Mouse (Mus musculus): ENCODE measurements around the gene Cmtm3.
A peak's percentile ranks its signal among the peaks of the same experiment; 100 is the strongest.
"Not testable (repeated sequence)": the region's sequence is repeated elsewhere in the genome, so short reads cannot be mapped to it uniquely, and the experiment has no call there.

The Cmtm3 gene

DNA sequence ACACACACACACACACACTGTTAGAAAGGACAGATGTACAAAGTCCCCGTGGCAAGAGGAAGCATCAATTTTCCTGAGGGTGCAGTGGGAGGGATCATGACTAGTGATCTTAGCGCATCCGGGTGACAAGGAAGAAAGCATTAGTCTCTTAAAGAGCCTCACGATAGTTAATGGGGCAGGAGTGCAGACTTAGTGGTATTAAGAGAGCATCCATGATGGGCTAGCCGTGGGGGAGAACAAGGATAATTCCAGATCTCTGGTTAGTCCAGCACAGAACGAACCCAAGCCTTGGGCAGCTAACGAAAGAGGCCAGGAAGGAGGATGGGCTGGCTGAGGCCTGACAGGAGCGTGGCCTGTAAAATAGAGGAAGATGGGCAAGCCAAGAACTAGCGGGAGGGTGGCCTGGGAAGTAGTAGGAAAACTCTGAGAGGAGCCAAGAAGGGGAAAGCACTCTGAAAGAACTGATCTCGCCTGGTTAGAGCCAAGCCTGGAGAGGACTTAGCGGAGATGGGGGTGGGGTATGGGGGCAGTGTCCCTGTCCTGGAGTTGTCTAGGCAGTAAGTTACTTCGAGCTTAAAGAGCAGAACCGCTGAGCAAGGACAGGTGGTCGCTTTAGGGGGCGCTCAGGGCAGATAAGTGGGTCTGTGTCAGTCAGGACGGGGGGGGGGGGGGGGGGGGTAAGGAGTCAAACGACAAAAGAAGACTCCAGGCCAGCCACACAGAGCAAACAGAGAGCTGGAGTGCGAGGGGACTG, at the start of gene Cmtm3:
TSS of gene Cmtm3 (plus strand) at position 182 of the 754 bp plus-strand sequence.
- peak; percentile 18 for DNase-seq

DNA sequence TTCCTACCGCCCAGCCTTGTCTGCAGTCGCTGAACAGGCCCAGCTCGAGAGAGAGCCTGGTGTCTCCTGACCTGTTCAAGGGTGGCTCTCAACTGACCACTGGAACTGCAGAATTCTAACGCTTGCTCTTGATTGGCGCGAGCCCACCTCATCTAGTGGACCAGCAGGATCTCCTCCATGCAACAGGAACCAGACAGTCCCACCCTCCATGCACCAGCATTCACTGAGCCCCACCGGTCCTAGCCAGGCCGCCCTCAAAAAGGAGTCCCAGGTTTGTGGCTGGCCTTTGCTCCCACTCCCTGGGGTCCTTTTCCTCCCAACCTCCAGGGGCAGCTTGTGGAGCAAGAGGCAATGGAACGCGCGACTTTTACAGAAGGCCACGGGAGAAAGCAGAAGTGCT, 46.1 kb upstream of the Cmtm3 start, which contains the start of gene Cmtm2a:
TSS of gene Cmtm2a (minus strand) at position 101 of the 400 bp plus-strand sequence.
- not testable (repeated sequence) for DNase-seq

DNA sequence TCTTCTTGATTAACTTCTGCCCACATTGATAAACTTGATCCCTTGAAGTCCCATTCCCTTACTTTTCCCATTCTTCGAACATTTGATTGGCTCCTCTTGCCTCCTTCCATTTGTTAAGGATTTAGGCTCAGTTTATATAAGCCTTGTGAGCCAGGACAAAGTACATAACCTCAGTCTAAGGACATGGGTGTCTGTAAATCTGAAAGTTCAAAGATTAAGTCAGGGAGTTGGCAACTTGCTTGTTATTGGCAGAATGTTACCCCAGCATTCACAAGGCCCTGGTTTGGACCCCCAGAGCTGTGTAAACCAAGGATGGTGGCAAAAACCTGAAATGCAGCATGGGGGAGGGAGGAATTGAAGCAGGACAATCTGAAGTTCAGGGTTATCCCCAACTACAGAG, 44.8 kb upstream of the Cmtm3 start:
- DNase-seq: no peak

DNA sequence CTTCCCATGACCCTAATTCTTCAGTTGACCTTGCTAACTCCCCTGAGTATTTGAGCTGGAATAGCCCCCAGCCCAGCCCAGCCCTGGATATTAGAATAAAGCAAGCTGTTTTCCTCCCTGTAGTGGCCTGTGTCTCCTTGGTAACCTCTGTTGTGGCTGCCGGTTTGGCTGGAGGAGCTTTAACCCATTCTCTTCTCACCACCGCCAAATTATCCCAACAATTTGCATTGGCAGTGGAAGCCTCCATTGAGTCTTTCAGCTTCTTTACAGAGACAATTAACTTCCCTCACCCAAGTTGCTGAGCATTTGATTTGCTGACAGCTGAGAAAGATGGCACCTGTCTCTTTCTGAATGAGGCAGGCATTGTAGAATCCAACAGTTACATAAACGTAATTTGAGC, 37.6 kb upstream of the Cmtm3 start:
- peak; percentile 54 for DNase-seq

DNA sequence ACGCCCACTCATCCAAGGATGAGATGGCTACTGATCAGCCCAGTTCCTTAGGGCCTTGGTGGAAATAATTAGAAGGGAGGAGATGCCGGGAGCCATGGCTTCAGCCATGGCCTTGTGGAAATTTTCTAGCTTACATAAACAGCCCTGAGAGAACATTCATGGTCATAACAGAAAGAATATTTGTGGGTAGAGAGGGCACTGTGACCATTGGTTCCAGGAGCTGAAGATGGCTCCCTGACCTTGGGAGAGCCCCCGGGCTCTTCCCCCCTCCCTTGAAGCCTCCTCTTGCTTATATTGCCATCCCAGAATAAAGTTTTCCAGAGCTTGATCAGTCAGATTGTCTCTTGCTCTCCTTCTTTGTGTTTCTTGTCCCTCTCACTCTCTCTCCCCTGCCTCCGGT, 36.7 kb upstream of the Cmtm3 start:
- not testable (repeated sequence) for DNase-seq

DNA sequence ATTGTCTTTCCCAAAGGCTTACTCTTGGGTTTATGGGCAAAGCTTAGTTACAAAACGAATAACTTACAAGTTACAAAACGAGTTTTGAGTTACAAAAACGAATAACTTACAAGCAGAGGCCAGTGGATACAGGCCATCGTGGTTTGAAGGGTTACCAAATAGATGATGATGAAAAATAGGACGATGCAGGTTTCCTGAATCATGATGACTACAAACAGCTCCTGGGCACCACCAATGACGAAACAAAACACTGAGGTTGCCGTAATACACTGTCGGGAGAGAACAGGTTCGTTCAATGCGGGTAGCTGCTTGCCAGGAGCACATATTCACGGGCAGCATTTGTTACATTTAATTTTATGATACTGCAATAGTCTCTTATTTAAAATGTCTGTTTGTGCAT, 34.2 kb upstream of the Cmtm3 start:
- DNase-seq: no peak

DNA sequence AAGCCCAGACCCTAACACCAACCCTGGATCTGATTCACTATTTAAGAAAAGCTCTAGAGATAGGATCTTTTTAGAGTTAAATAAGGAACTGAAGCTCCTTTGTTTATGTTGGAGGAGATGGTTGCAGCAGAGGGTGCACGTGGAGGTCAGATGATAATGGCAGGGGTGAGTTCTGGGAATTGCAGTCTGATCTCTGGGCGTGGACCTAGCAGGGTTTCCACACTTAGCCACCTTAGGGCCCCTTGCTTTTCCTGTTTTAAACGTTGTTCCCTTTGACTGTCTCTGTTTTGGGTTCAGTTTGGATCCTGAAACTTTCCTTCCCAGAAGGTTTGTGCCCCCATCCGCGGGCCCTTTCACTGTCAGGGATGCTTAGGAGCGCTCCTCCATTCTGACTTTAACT, 30.9 kb upstream of the Cmtm3 start:
- not testable (repeated sequence) for DNase-seq

DNA sequence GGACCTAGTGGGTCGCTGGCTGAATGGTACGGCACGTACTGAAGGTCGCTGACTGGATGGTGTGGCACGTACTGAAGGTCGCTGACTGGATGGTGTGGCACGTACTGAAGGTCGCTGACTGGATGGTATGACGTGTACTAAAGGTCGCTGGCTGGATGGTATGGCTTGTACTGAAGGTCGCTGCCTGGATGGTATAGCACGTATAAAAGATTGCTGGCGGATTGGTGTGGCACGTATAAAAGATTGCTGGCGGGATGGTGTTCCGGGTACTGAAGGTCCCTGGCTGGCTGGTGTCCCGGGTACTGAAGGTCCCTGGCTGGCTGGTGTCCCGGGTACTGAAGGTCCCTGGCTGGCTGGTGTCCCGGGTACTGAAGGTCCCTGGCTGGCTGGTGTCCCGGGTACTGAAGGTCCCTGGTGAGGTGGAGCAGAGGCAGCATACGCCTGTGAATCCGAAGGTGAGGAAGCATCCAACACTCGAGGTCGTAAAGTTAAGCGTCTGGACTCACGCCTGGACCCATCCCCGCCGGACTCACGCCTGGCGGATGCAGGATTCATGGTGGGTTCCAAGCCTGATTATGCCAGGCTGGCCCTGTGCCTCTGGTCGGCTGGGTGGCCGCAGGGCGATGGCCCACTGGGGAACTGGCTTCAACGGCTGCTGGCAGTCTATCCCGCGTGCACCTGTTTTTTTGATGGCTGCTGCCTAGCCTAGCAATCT, 29.6 kb upstream of the Cmtm3 start, which contains the start of the genes Gm45711 and Cmtm1:
TSS of gene Gm45711 (minus strand) at position 641 of the 715 bp plus-strand sequence.
TSS of gene Cmtm1 (minus strand) at position 705 of the 715 bp plus-strand sequence.
- DNase-seq: not testable (repeated sequence)

DNA sequence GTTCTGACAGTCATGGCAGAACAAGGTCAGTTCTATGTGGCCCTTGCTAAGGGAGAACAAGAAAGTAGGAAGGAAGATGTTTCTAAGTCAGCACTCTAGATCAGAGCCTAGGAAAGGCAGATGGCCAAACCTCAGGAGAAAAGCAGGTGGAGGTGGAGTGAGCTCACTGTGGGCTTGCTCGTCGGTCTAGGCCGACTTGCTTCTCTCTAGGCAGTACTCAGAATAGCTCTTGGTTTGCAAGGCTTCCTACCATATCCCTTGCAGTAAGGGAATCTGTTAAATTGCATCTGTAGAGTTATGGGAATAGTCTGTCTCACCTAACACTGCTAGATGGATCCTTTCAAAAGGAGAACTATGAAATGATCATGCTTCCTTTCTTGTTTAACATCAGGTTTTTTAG, 27.2 kb upstream of the Cmtm3 start:
- DNase-seq: not testable (repeated sequence)

DNA sequence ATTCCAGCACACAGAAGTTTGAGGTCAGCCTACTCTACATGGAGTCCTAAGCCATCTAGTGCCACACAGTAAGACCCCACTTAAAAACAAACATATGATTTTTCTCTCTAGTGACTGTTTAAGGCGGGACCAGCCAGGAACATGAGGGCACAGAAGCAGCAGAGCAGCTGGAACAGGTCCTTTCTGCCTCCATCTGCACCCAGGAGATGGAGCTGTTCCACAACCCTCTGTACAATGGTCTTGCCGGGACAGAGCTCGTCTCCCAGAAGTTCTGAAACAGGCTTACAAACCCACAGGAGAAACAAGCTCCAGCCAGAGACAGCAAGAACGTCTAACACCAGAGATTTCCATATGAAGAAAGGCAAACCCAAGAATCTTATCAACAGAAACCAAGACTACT, 25.9 kb upstream of the Cmtm3 start:
- no peak for DNase-seq

DNA sequence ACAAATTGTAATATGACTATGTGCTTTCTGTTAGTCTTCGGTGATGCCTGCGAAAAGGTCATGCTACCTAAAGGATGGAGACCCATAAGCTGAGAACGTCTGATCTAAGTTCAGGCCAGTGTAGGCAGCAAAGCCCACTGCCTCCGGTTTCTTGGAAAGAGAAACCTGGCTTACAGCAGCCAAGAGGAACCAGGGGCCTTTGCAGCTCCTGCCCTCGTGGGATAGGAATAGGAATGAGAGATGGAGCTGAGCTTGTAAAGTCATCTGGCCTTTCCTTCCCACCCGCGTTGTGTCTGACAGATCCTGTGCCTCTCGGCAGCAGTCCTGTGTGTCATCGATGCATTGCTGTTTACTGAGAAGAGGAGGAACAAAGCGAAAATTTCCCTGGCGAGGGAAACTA, 17.9 kb upstream of the Cmtm3 start, which contains the start of gene Gm11020:
TSS of gene Gm11020 (plus strand) at position 301 of the 400 bp plus-strand sequence.
- not testable (repeated sequence) for DNase-seq

DNA sequence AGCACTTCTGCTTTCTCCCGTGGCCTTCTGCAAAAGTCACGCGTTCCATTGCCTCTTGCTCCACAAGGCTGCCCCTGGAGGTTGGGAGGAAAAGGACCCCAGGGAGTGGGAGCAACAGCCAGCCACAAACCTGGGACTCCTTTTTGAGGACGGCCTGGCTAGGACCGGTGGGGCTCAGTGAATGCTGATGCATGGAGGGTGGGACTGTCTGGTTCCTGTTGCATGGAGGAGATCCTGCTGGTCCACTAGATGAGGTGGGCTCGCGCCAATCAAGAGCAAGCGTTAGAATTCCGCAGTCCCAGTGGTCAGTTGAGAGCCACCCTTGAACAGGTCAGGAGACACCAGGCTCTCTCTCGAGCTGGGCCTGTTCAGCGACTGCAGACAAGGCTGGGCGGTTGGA, 17.3 kb upstream of the Cmtm3 start, which contains the start of gene Cmtm2b:
TSS of gene Cmtm2b (plus strand) at position 301 of the 400 bp plus-strand sequence.
- not testable (repeated sequence) for DNase-seq

DNA sequence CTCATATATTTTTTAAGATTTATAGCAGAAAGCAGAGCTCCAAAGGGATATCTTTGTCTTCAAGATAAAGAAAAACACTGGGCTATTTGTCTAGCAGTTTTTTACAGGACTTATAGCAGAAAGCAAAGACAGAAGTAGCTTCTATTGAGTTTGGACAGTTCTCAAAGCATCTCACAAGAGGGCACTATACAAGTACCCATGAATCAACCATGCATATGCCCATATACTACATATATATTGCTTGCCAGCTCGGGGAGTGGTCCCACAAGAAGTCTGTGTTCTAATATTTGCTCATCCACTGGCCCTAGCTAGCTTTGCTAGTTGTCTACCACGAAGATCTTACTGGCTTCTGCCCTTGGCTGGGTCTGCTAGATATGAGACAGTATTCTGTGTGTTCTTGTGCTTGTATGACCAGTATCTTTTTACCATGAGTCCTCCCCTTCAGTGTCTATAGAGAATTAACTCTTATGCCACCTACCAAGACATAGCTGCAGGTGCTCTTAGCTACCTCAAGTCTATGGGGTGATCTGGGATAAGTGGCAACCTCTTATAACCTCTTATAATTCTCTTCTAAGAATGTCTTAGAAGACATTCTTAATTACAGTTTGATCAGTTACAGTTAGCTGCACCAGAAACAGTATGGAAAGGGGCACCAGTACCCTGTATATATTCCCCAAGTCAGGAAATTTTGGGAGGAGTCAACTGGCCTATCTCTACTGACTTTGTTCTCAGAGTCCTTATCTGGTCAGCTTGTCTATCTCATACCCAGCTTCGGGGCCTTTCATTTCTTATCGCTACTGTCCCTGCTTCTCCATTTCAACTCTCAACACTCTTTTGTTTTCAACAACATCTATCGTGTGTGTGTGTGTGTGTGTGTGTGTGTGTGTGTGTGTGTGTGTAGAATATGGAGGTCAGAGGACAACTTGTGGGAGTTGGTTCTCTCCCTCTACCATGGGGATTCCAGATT, 6.3 kb upstream of the Cmtm3 start:
- DNase-seq: no peak

DNA sequence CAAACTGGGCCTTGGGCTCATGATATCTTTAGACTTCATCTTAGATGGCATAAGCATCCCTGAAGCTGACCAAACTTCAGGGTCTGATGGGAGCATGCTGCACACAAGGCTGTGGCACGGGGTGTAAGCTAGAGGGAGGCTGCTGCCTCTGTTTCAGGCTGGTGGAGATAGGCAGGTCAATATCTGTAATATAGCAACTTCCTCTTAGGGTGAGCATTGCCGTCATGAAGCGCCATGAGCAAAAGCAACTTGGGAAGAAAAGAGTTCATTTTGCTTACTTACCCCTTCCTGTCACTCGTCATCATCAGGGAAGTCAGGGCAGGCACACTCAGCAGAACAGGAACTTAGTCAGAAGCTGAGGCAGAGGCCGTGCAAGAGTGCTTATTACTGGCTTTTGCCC, 5.4 kb upstream of the Cmtm3 start:
- no peak for DNase-seq

DNA sequence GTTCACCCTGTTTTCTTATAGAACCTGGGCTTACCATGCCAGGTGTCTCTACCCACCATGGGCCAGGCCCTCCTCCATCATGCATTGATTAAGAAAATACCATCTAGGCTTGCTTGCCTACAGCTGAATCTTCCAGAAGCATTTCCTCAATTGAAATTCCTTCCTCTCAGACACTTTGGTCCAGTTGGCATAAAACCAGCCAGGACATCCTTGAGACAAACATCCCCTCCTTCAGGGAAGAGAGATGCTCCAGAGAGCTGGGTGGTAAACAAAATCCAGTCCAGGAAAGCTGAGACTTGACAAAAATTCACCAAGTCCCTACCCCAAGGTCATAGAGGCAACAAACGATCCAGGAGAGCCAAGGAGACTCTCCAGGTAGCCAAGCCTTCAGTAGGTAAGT, 5.0 kb upstream of the Cmtm3 start:
- DNase-seq: no peak

DNA sequence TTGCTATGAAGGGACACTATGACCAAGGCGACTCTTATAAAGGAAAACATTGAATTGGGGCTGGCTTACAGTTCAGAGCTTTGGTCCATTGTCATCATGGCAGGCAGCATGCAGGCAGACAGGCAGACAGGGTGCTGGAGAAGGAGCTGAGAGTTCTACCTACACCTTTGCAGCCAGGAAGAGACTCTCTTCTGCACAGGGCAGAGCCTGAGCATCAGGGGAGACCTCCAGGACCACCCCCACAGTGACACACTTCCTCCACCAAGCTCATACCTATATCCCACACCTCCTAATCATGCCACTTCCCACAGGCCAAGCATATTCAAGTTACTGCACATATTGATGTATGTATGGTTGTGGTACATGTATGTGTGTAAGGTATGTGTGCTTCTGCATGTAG, 2.4 kb upstream of the Cmtm3 start:
- no peak for DNase-seq

DNA sequence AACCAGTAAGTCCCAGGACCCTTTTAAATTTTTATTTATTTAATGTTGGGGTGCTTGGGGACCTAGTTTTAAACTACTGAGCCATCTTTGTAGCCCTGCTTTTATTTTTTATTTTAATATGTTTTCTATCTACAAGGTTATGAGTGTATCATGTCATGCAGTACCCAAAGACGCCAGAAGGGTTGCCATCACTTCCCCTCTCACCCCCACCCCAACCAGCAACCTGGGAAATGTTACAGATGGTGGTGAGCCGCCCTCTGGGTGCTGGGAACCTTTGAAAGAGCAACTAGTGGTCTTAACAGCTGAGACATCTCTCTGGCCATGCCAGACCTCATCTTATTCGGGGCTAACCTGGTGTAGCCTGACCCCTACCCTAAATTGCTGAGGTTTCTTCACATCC, 1.3 kb upstream of the Cmtm3 start:
- DNase-seq: no peak

DNA sequence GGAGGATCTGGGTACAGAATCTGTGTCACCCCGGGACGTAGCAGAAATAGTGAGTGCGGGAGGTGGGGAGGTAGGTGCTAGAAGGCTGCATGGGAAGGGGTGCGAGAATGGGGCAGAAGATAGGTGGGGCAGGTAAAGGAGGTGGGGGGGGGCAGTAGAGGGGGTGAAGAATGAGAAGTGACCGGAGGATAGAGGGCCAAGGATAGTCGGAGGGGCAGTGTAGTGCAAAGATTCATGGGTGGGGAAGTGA, 698 bp downstream of the Cmtm3 start:
- DNase-seq: no peak

DNA sequence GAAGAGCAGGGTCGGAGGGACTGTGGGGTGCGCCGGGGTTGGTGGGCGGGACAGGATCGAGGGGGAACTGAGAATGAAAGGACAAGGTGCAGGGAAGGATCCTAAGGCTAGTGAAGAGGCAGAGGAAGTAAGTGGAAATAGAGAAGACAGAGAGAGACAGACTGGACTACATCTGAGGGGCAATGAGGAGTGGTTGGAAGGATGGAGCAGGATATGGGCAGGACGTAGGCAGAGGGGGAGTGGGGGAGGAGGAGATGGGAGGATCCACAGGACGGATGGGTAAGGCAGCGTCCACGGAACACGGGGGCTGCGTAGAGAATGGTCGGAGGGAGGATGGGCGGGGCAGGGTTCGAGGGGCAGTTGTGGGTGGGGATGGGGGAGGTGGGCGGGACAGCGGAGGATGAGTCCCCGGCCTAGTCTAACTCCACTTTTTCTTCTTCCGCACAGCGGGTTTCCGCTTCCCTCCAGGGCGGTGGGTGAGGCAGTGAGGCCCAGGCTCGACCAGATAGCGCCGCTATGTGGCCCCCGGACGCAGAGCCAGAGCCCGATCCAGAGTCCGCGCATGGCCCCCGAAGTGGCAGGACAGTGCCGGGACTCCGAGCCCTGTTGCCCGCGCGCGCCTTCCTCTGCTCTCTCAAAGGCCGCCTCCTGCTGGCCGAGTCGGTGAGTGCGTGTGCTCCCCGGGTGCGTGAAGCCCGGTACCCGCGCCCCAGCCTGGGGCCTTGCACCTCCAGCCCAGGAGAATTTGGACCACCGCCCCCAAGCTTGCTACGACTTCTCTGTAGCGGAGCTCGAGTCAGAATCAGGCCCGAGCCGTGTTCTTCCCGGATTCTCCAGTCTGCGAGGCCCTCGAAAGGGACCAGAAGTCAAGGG, 1.3 kb downstream of the Cmtm3 start:
- DNase-seq: peak; percentile 87

DNA sequence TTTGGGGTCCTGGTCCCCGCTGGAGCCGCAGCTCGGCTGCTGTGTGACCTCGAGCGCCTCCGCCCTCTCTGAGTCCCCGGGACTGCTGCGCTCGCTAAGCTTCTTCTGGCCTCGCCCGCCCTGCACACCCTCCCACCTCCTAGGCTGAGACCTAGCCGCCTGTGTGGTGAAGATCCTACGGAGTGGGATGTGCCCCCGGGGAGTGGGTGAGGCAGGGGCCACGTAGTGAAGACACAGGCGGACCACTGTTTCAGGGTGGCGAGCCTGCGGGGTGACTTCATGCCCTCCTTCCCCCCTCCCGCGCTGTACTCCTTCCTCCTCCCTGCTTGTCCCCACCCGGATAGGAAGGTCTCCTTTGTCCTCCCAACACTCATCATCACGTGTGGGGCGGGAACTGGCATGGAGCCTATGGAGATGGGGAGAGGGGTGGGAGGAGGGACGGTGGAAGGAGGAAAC, 1.9 kb downstream of the Cmtm3 start:
- peak; percentile 82 for DNase-seq

DNA sequence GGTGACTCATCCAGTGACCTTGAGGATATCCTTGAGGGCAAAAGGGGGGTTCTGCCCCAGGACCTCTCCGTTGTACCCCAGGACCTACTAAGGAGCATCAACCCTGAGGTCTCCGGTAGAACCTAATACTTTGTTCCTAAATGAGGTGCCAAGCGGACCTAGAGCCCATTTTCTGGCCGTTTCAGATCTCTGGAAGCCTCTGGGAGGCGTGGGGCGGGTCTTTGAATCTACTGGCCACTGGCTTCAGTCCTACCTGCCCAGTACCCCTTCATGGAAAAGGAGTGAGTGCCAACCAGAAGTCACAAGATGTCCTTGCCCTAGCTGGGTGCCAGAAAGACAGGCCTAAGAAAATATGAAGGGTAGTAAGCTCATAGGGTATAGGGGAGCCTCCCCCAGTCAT, 2.5 kb downstream of the Cmtm3 start:
- DNase-seq: no peak

DNA sequence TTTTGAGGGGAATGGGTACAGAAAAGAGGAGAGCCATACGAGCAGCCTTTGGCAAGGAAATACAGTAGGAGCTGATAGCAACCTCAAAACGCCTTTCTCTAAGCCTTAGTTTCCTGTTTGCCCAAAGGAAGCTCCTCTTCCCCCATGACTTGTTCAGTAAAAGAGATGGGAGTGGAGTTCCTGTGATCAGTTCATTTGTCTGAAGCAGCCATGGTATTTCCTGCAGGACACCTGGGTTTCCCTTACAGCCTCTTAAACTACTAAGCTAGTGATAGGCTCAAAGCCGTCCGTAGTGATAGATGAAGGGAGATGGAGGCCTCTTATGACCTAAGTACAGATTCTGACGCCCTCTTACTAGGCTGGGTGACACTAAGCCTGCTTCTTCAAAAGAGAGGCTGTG, 3.2 kb downstream of the Cmtm3 start:
- DNase-seq: no peak
